Mouse (Mus musculus) limb, embryonic 14.5 days (tissue): ENCODE data around the gene Sh3pxd2a. TPM values are rescaled to one million over a fixed set of nuclear protein-coding genes. Genes with fewer than 3 reads are reported as not detected.

ENCODE experiments used
- ATAC-seq: fragments of 200-750 bp; cut with Nextera tagmentation; 2 replicates; pipeline ENCODE4 v1.8.0; 2017; ENCODE audit warnings: low read depth, moderate number of reproducible peaks, moderate TSS enrichment; ENCODE audit not compliant: low FRiP score
- DNase-seq: peaks from one replicate; pipeline ENCODE4 v3.0.0-alpha.2; 2015; ENCODE audit warnings: low spot score
- H3K27ac ChIP-seq: fragments of 300-500 bp; sonication (generic); replicated peaks from 2 replicates; pipeline ENCODE4 v1.5.1; 2014; ENCODE audit warnings: low read depth, mild to moderate bottlenecking, low read length, moderate library complexity, mixed read lengths
- H3K27me3 ChIP-seq: fragments of 300-500 bp; sonication (generic); 2 replicates; pipeline ENCODE4 v1.6.1; 2014; ENCODE audit warnings: low read length, mixed read lengths; ENCODE audit not compliant: control insufficient read depth, insufficient read depth
- H3K36me3 ChIP-seq: fragments of 300-500 bp; sonication (generic); 2 replicates; pipeline ENCODE4 v1.6.1; 2014; ENCODE audit warnings: mild to moderate bottlenecking, low read length, moderate library complexity, mixed read lengths; ENCODE audit not compliant: control insufficient read depth, insufficient read depth
- H3K4me1 ChIP-seq: fragments of 300-500 bp; sonication (generic); 2 replicates; pipeline ENCODE4 v1.6.1; 2014; ENCODE audit warnings: antibody characterized with exemption, low read length, mixed read lengths; ENCODE audit not compliant: control insufficient read depth, insufficient read depth
- H3K4me2 ChIP-seq: fragments of 300-500 bp; sonication (generic); replicated peaks from 2 replicates; pipeline ENCODE4 v1.6.1; 2014; ENCODE audit warnings: low read depth, mild to moderate bottlenecking, low read length, moderate library complexity; ENCODE audit not compliant: severe bottlenecking
- H3K4me3 ChIP-seq: fragments of 300-500 bp; sonication (generic); replicated peaks from 2 replicates; pipeline ENCODE4 v1.5.1; 2014; ENCODE audit warnings: low read length
- H3K9ac ChIP-seq: fragments of 300-500 bp; sonication (generic); 2 replicates; pipeline ENCODE4 v1.6.1; 2014; ENCODE audit warnings: mild to moderate bottlenecking, low read depth, low read length, moderate library complexity; ENCODE audit not compliant: severe bottlenecking
- H3K9me3 ChIP-seq: fragments of 300-500 bp; sonication (generic); 2 replicates; pipeline ENCODE4 v1.6.1; 2016; ENCODE audit warnings: low read length; ENCODE audit not compliant: control insufficient read depth
- POLR2A ChIP-seq: fragments of 200-500 bp; IDR thresholded peaks from 2 replicates; pipeline ENCODE4 v1.8.0; 2012; ENCODE audit warnings: inconsistent platforms, mild to moderate bottlenecking, moderate library complexity, borderline replicate concordance; ENCODE audit not compliant: insufficient read depth, insufficient read length; ENCODE audit errors: extremely low read depth
- WGBS: fragments of 180-500 bp; shearing (Covaris S2); extraction: QIAGEN DNeasy Blood & Tissue Kit; methylation state at CpG from one replicate; pipeline ENCODE4 v1.1.7; 2014; 5-methylcytosine and 5-hydroxymethylcytosine counted together
- polyA plus RNA-seq, 2 experiments: library from polyadenylated mRNA; depleted of rRNA in 1 of 2; stranded (reverse) in 1 of 2; unstranded in 1 of 2; fragments of >200 nt; fragmentation: Nextera tagmentation in 1 of 2; extraction: Ambion mirVana in 1 of 2; gene quantifications; 2 replicates each; pipeline versions ENCODE4 v1.2.1 to v1.2.3; 2012 to 2014

Sh3pxd2a gene
- polyA plus RNA-seq, 2 experiments = 17.1 to 61.7 TPM

GRCm38 (mm10) chr19:47337191-47337590, 127.0 kb downstream of the Sh3pxd2a start:
- 84% methylated on average over 7 of the region's 7 CpGs for WGBS
- Histone ChIP-seq H3K4me3 (no peak overlapping the region), H3K27me3 (no peaks in the 10 kb centered on the region), H3K9me3 (no peaks in the 10 kb centered on the region), H3K36me3 (no peaks in the 10 kb centered on the region), H3K4me1 (peaks cover 44% of the 10 kb centered on the region), H3K4me2 (no peak overlapping the region), H3K27ac (no peak overlapping the region), H3K9ac (no peak overlapping the region)
- no peak for TF ChIP-seq POLR2A
- DNase-seq (no peak), ATAC-seq (no peak)

- WGBS = 40% methylated on average over 6 of the region's 6 CpGs
- Histone ChIP-seq H3K27ac (no peak overlapping the region), H3K27me3 (no peaks in the 10 kb centered on the region), H3K4me1 (peaks cover 55% of the 10 kb centered on the region), H3K4me3 (no peak overlapping the region), H3K9me3 (no peaks in the 10 kb centered on the region), H3K4me2 (no peak overlapping the region), H3K36me3 (no peaks in the 10 kb centered on the region), H3K9ac (no peak overlapping the region)
- no peak for TF ChIP-seq POLR2A
- DNase-seq = no peak
- ATAC-seq = no peak
Observed at GRCm38 (mm10) chr19:47335262-47335661, 128.9 kb downstream of the Sh3pxd2a start.

- no peak overlapping the region for H3K4me2 ChIP-seq
- no peak overlapping the region for H3K9ac ChIP-seq
- H3K9me3 ChIP-seq = no peaks in the 10 kb centered on the region
- H3K27me3 ChIP-seq = no peaks in the 10 kb centered on the region
- ATAC-seq (no peak), DNase-seq (no peak)
- no peak overlapping the region for H3K4me3 ChIP-seq
- H3K27ac ChIP-seq = no peak overlapping the region
- 52% methylated on average over 17 of the region's 17 CpGs for WGBS
- TF ChIP-seq POLR2A = no peak
- peaks cover 56% of the 10 kb centered on the region for H3K4me1 ChIP-seq
- no peaks in the 10 kb centered on the region for H3K36me3 ChIP-seq
Observed at GRCm38 (mm10) chr19:47334713-47335112, 129.5 kb downstream of the Sh3pxd2a start.

- TF ChIP-seq POLR2A = no peak
- H3K4me3 ChIP-seq = no peak overlapping the region
- no peaks in the 10 kb centered on the region for H3K9me3 ChIP-seq
- no peaks in the 10 kb centered on the region for H3K27me3 ChIP-seq
- H3K9ac ChIP-seq = no peak overlapping the region
- ATAC-seq = peak; percentile 92
- no peaks in the 10 kb centered on the region for H3K36me3 ChIP-seq
- 6% methylated on average over 10 of the region's 10 CpGs for WGBS
- peak; percentile 92 for DNase-seq
- H3K4me2 ChIP-seq = peak overlapping the region; percentile 32; the same call in 1 of the 2 replicates
- peak overlapping the region; percentile 89 for H3K27ac ChIP-seq
- peaks cover 62% of the 10 kb centered on the region for H3K4me1 ChIP-seq
Observed at GRCm38 (mm10) chr19:47330743-47331227, 133.4 kb downstream of the Sh3pxd2a start.

GRCm38 (mm10) chr19:47329102-47329501, 135.1 kb downstream of the Sh3pxd2a start:
- DNase-seq = no peak
- Histone ChIP-seq H3K36me3 (no peaks in the 10 kb centered on the region), H3K27me3 (no peaks in the 10 kb centered on the region), H3K9me3 (no peaks in the 10 kb centered on the region), H3K9ac (no peak overlapping the region), H3K27ac (no peak overlapping the region), H3K4me1 (peaks cover 54% of the 10 kb centered on the region), H3K4me3 (no peak overlapping the region), H3K4me2 (no peak overlapping the region)
- no peak for ATAC-seq
- TF ChIP-seq POLR2A = no peak
- 84% methylated on average over 1 of the region's 1 CpGs for WGBS
